Mouse (Mus musculus): ENCODE results near the gene Ccdc180. TPM values are rescaled to one million over a fixed set of nuclear protein-coding genes. Genes with fewer than 3 reads are reported as not detected.
A peak's percentile ranks its signal among the peaks of the same experiment; 100 is the strongest.

The Ccdc180 gene
- total RNA-seq (2017) = 0.10 to 0.21 TPM in 2 of 3 replicates, not detected in the other

DNA sequence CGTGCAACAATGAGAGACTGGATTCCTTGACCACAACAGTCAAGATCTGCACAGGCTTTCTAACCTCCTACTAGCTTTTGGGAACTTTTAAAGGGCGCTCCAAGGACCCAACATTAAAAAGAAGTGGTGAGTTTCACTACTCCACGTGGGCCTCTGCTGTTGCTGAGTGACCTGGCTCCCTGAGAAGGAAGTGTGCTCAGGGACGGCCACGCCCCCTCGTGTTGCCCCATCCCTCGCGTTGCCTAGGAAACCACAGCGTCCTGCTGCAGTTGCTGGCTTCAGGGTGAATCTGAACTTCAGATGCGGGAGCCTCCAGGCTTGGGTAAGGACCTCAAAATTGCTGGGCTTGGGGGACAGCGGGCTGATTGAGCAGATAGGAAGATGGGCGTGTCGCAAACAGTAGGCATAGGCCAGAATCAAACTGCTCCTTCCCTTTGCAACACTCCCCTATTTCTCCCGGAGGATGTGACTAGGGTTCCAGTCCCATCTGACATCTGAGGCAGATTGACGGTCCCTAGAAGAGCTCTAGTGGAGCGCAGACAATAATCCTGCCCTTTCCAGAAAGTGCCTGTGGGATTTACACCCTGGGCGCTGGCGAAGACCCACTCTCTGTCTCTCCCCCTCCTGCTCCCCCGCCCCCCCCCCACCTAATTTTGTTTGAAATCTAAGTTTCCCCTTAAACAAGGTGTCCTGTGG lies at the start of gene Ccdc180:
Ccdc180 (plus strand) TSS at position 238 of the 696 bp plus-strand sequence.
- peak; percentile 99 for ATAC-seq (replicated peaks; ENCODE audit: insufficient number of reproducible peaks, low FRiP score, low TSS enrichment, poor library complexity, severe bottlenecking)

DNA sequence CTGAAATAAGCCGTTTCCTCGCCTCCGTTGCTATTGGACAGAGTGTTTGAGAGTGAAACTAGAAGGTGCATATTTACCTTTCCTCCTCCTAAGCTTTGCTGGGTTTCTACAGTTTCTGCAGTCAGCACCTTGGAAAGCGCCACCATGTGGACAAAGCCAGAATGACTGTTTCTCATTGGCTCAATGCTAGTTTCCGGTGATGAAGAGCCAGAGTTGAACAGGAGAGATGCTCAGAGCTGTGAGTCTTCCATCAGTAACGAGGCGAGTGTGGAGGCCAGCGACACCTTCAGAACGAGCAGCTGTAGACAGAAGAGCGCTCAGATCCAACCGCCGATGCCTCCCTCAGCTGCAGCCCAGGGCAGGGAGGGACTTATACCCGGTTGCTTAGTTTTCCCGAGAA lies 45.7 kb upstream of the Ccdc180 start:
- 0 out of 2 replicates have a peak, but pooled peaks have one; percentile 35 for ATAC-seq (replicated peaks; ENCODE audit: insufficient number of reproducible peaks, low FRiP score, low TSS enrichment, poor library complexity, severe bottlenecking)

DNA sequence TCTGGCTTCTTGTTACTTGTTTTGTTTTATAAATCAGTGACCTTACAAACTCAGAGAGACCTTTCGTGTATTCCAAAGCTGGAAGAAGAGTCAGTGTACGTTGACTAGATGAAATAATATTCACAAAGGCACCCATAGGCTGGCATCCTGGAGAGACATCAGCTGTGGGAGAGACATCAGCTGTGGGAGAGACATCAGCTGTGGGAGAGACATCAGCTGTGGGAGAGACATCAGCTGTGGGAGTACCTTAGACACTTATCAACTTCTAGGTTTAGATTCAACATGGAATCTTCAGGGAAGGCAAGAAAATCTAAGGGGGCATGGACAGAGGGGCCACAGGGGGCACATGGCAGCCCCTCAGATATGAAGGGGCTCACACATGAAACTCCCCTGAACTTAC lies 43.8 kb upstream of the Ccdc180 start:
- no peak for ATAC-seq (replicated peaks; ENCODE audit: insufficient number of reproducible peaks, low FRiP score, low TSS enrichment, poor library complexity, severe bottlenecking)

DNA sequence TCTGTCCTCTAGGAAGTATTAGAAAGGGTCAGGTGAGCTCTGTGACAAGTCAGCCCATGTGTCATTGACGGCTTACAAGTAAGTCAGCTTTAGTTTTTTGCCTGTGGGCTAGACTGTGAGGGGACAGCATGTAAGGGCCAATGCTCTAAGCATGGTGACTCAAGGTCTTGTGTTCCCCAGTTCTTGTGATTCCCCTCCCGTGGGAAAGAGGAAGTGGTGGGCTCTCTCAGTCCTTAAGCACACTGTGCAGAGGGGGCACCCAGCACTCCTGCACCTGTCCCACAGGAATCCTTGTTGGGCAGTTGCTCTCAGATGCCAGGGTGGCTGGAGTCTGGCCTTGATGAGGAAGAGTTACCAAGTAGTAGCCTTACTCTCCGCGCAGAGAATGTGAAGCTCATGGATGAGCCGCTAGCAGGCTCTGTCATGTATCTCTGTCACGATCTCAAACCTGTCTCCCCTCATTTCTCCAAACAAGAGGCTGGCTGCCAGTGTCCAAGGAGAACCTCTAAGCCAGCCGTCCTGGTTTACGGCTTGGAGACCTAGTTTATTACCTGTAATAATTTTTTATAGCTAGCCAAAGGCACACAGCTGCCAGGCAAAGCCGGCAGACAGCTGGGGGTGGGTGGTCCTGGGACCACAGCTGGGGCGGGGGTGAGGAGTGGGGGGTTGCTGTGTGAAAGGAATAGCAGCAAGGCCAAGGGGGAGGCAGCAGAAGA lies 41.8 kb upstream of the Ccdc180 start, which contains the start of gene Stra6l:
Stra6l (plus strand) TSS at position 556 of the 716 bp plus-strand sequence.
- no peak for ATAC-seq (replicated peaks; ENCODE audit: insufficient number of reproducible peaks, low FRiP score, low TSS enrichment, poor library complexity, severe bottlenecking)

DNA sequence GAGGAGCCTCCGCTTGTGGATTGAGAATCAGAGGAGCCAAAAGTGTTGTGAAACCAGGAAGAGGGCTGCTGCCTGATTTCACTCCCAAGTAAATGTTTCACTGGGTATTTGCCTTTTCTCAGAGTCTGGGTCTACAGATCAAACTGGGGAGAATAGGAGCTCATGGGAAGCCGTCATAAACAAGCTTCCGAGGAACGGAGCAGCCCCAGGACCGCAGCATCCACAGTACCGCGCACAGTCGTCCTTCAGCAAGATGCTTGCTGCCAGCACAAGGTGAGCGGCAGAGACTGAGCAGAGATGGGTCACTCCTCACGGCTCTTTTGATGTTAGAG lies 41.3 kb upstream of the Ccdc180 start:
- ATAC-seq (replicated peaks; ENCODE audit: insufficient number of reproducible peaks, low FRiP score, low TSS enrichment, poor library complexity, severe bottlenecking) = no peak

DNA sequence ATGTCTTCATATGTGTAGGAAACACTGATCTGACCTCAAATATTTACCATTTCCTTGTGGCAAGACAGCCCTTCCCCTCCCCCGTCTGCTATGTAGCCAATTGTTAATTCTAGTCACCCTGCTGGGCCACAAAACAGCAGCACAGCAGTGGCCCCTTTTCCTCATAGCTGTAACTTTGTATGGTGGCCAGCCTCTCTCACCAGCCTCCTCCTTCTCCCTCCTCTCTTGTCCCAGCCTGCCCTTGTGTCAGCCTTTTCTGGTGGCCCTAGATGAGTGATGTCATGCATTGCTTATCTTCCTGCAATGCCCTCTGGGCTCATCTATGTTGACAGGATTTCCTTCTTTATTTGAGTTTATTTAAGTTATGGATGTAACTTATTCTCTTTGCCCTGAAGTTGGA lies 40.7 kb upstream of the Ccdc180 start:
- ATAC-seq (replicated peaks; ENCODE audit: insufficient number of reproducible peaks, low FRiP score, low TSS enrichment, poor library complexity, severe bottlenecking) = no peak

DNA sequence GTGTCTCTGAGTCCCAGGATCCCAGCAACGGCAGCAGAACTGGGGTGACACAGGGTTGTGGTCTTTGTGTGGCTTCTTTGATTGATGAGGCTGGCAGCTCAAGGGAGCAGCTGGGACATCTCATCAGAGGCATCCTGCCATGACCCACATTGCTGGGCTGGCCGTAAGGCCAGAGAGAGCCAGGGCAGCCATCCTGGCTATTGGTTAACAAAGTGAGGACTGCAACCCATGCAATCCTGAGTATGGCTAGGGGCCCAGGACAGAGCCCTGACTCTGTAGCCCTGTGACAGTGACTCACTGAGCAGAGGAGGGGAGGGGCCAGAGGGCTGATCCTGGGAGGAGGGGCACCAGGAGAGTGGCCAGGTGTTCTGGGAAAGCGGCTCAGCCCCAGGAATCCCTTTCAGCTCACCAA lies 38.5 kb upstream of the Ccdc180 start:
- no peak for ATAC-seq (replicated peaks; ENCODE audit: insufficient number of reproducible peaks, low FRiP score, low TSS enrichment, poor library complexity, severe bottlenecking)

DNA sequence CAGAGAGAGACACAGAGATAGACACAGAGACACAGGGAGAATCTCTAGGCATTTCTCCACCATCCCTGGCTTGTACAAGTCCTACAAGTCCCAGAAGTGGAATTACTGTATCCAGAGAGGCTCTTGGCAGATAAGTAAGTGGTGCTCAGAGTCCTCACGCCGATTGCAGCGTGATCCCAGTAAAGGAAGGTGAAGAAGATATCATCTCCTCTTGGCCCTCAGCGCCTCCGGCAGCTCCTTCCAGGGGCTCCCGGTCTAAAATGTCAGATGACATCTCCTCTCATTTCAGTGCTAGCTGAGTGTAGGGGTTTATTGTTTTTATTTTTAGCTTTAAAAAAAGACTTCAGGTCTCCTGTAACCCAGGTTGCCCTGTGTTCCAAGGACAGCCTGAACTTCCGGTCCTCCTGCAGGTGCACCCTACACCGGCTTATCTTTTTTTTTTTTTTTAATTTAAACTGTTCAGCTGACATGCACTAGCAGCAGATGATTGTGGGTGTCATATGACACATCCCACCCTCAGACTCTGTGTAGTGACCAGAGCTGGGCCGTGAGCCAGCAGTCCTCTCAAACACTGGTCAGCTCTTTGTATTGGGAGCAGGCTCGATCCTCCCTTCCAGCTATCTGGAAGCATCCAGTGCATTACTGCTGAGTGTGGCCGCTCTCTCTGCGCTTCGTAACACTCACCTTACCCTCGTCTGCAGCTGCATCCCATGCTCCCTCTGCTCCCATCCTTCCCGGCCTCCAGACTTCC lies 36.4 kb upstream of the Ccdc180 start:
- ATAC-seq (replicated peaks; ENCODE audit: insufficient number of reproducible peaks, low FRiP score, low TSS enrichment, poor library complexity, severe bottlenecking) = no peak

DNA sequence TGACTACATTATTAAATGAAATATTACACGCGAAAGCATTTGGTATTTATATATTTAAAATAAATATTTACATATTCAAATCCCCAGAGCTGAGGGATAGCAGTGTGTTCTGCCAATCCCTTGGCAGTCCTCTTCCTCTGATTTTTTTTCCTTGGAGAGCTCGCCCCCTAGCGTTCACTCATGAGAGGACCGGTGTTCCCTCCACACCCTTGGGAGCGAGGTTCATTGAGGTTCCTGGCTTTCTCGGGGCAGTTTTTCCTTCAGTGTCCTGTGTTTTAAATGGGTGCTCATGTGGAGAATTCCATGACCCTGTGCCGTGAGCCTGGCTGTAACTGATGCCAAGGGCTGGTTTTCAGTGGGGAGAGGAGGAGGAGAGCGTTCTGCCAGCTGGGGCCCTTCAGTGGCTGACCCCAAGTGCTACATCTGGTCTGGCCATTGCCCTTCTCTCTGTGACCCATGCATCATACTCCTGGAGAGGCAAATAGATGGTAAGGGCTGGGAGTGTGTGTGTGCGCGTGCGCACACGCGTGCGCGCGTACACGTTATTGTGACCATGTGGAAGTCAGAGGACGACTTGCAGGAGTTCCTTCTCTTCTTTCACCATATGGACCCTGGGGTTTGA lies 34.2 kb upstream of the Ccdc180 start:
- ATAC-seq (replicated peaks; ENCODE audit: insufficient number of reproducible peaks, low FRiP score, low TSS enrichment, poor library complexity, severe bottlenecking) = 0 out of 2 replicates have a peak, but pooled peaks have one; percentile 40

DNA sequence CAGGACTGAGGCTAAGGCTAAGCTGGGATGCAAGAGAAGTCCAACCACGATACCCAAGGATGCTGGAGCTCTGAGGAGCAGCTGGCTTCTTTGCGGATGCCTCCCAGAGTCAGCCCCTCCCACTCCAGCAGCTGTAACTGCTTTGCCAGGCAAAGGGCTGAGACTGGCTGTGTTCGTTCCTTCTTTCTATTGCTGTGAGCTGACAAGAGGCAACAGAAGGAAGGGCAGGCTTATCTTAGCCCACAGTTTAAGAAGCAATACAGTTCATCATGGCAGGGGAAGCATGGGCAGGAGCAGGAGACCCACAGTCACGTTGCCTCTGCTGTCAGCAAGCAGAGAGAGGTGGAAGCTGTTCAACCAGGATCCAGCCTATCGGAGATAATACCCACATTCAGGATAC lies 28.9 kb upstream of the Ccdc180 start:
- no peak for ATAC-seq (replicated peaks; ENCODE audit: insufficient number of reproducible peaks, low FRiP score, low TSS enrichment, poor library complexity, severe bottlenecking)

DNA sequence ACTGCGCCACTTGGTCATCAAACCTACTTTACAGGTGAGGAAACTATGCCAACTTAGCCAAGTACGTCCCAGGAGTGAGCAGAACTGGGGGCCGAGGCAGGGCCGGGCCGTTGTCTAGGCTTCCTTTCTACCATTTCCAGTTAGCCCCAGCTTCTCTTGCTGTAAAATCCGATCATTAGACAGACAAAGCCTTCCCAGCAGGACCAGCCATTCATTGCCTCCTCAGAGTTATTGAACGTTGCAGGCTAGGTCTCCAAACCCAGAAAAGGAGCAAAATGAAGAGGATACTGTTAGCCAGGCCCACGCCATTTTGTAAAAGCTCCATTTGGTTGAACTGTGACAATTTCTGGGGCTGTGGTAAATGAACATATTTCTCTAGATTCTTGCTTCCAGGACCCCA lies 22.7 kb upstream of the Ccdc180 start:
- ATAC-seq (replicated peaks; ENCODE audit: insufficient number of reproducible peaks, low FRiP score, low TSS enrichment, poor library complexity, severe bottlenecking) = no peak

DNA sequence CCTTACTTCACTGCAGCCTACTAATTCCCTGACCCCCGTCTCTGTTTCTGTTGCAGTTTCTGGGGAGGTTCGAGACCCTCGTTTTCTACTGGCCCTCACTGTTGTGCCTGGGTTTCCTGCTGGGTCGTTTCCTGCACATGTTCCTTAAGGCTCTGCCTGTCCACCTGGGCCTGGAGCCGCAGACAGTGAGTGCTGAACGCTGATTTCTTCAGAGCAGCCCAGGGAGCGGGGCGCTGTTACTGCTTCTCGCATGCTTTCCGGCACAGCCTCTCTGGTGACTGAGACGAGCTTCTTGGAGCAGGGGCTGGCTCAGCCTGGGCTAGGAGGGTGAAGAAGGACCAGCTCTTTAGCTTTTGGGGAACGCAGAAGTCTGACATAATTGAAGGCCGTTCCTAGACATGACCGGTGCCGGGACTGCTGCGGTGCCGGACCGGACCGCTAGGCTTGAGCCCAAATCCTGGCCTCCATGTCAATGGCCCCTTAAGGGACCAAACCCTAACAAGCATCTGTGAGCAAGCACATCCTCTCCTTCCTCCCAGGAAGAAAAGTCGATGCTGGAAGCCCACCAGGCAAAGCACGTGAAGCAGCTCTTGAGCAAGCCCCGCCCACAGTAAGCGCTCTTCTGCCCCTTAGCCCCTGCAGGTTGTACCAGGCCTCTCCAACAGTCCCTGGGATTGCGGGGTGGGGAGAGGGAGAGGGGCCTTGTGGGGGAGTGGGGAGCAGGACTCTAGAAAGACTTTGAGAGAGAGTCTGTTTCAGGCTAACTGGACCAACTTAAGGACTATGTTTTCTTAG lies 20.9 kb upstream of the Ccdc180 start:
- no peak for ATAC-seq (replicated peaks; ENCODE audit: insufficient number of reproducible peaks, low FRiP score, low TSS enrichment, poor library complexity, severe bottlenecking)

DNA sequence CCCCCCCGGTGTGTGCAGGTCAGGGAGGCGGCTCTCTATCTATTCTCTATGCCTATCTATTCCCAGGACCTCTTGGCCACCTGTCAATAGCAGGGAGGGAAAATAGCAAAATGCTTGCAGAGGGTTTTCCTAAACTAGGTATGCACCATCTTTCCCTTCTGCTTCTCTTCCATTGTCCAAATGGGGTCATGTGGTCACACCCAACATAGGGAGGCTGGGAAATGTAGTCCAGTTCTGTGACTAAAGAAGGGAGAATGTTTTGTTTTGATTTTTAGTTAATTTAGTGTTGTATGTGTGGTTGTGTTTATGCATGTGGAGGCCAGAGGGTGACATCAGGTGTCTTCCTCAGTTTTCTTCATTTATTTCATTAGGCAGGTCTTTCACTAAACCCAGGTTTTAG lies 18.0 kb upstream of the Ccdc180 start:
- ATAC-seq (replicated peaks; ENCODE audit: insufficient number of reproducible peaks, low FRiP score, low TSS enrichment, poor library complexity, severe bottlenecking) = no peak

DNA sequence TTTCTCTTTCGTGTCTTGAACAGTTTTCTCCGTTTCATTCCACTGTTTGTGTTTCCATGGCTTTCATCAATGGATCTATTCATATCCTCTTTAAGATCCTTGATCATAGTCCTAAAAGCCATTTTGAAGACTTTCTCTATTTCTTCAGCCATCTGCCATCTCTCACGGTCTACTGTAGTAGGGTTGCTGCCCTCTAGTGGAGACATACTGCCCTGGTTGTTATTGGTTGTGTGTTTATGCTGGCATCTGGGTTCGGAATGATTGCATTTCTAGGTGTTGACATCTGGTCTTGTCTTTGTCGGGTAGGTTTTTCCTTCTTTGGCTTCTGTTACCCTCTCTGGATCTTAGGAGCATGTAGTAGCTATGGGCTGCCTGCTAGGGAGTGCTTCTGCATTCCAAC lies 11.2 kb upstream of the Ccdc180 start:
- no peak for ATAC-seq (replicated peaks; ENCODE audit: insufficient number of reproducible peaks, low FRiP score, low TSS enrichment, poor library complexity, severe bottlenecking)

DNA sequence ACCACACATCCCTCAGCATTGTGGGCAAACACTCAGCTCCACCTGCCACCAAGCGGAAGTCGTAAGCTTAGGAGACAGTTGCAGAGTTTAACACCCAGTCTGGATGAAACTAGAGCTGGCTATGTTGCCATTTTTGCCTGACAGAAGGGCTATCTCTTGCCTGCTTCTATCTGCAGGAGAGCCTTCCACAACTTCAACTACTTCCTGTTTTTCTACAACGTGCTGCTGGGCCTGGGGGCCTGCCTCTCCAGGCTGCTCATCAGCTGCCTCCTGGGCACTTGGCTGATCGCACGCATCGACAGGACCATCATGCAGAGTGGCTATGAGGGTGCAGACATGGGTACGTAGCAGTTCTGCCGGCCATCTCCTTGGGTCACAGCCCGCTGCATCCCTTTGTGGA lies 7.6 kb upstream of the Ccdc180 start:
- 0 out of 2 replicates have a peak, but pooled peaks have one; percentile 24 for ATAC-seq (replicated peaks; ENCODE audit: insufficient number of reproducible peaks, low FRiP score, low TSS enrichment, poor library complexity, severe bottlenecking)

DNA sequence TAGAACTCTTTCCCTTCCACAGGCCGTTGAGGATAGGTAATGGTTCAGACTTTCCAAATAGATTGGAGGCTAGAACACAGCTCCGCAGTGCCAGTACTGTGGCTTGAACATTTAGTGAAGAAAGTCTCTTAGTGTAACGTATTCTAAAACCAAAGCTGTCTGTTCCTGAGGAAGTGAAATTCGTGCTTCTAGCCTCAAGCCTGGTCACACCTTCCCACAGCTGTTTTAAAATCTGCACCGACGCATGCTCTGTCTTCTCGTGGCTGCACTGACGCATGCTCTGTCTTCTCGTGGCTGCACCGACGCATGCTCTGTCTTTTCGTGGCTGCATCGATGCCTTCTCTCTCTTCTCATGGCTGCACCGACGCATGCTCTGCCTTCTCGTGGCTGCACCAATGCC lies 6.9 kb upstream of the Ccdc180 start:
- peak; percentile 70 for ATAC-seq (replicated peaks; ENCODE audit: insufficient number of reproducible peaks, low FRiP score, low TSS enrichment, poor library complexity, severe bottlenecking)

DNA sequence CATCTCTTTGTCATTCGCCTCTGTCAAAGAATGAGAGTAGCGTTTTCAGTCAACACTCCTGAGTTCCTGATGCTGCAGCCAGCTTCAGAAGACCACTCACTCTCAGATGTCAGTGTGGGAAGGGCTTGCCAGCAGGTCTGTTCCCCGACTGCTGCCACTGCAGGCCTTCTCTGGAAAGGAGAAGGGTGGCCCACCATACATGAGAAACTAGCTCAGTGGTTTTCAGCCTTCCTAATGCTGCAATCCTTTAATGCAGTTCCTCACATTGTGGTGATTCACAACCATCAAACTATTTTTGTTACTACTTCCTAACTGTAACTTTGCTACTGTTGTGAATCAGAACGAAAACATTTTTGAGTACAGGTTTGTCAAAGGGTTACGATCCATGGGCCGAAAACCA lies 616 bp upstream of the Ccdc180 start:
- ATAC-seq (replicated peaks; ENCODE audit: insufficient number of reproducible peaks, low FRiP score, low TSS enrichment, poor library complexity, severe bottlenecking) = peak; percentile 34; the same call in 1 of the 2 replicates

DNA sequence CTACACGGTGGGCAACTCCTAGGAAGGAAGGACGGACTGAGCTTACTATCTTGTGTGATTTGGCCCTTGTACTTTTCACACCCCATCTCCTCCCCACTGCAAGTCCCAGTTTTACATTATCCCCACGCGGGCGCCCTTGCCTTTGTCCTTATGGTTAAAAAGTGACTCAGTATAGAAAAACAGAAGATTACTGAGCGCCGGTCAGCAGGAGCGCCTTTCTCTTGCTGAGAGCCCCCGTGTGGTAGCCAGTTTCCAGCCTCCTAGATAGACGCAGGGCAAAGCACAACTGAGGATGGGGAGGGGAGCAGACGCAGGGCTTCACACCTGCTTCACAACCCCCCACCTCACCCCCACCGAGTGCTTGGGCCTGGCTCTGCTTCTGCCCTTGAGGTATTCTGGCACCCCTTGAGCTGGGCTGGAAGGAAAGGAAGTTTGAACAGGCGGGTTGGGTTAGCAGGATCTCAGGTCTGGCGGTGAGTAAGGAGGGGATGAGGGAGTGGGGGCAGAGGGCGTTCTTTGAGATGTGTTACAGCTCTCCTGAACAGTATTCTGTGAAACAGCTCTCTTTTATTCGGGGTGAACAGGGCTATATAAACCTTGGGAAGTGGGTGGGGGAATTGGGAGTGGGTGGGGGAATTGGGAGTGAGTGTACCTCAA lies 6.5 kb downstream of the Ccdc180 start:
- ATAC-seq (replicated peaks; ENCODE audit: insufficient number of reproducible peaks, low FRiP score, low TSS enrichment, poor library complexity, severe bottlenecking) = no peak

Data from monocyte, adult 5-6 weeks (primary cell).